Mouse (Mus musculus) midbrain, embryonic 13.5 days (tissue): Measurements from ENCODE around the gene Rnf207. TPM values are rescaled to one million over a fixed set of nuclear protein-coding genes. Genes with fewer than 3 reads are reported as not detected.
A peak's percentile ranks its signal among the peaks of the same experiment; 100 is the strongest.

ENCODE experiments used
- ATAC-seq: fragments of 200-750 bp; cut with Nextera tagmentation; 2 replicates; pipeline ENCODE4 v1.8.0; 2017; ENCODE audit warnings: mild to moderate bottlenecking, moderate TSS enrichment, moderate library complexity
- H3K27ac ChIP-seq: fragments of 300-500 bp; sonication (generic); 2 replicates; pipeline ENCODE4 v1.5.1; 2015; ENCODE audit warnings: inconsistent platforms, mild to moderate bottlenecking, moderate library complexity
- H3K27me3 ChIP-seq: fragments of 300-500 bp; sonication (generic); 2 replicates; pipeline ENCODE4 v1.6.1; 2015; ENCODE audit warnings: mild to moderate bottlenecking, inconsistent platforms
- H3K36me3 ChIP-seq: fragments of 300-500 bp; sonication (generic); 2 replicates; pipeline ENCODE4 v1.6.1; 2015; ENCODE audit warnings: mild to moderate bottlenecking, inconsistent platforms
- H3K4me1 ChIP-seq: fragments of 300-500 bp; sonication (generic); replicated peaks from 2 replicates; pipeline ENCODE4 v1.6.1; 2015; ENCODE audit warnings: inconsistent platforms
- H3K4me2 ChIP-seq: fragments of 300-500 bp; sonication (generic); replicated peaks from 2 replicates; pipeline ENCODE4 v1.6.1; 2015; ENCODE audit warnings: moderate library complexity, mild to moderate bottlenecking, inconsistent platforms
- H3K4me3 ChIP-seq: fragments of 300-500 bp; sonication (generic); replicated peaks from 2 replicates; pipeline ENCODE4 v1.5.1; 2015; ENCODE audit warnings: mild to moderate bottlenecking, inconsistent platforms
- H3K9ac ChIP-seq: fragments of 300-500 bp; sonication (generic); replicated peaks from 2 replicates; pipeline ENCODE4 v1.6.1; 2015; ENCODE audit warnings: mild to moderate bottlenecking, inconsistent platforms
- H3K9me3 ChIP-seq: fragments of 300-500 bp; sonication (generic); 2 replicates; pipeline ENCODE4 v1.6.1; 2016; ENCODE audit warnings: mild to moderate bottlenecking, inconsistent platforms
- WGBS: fragments of 180-500 bp; shearing (Covaris S2); methylation state at CpG from one replicate; pipeline ENCODE4 v1.1.7; 2015; 5-methylcytosine and 5-hydroxymethylcytosine counted together
- polyA plus RNA-seq: library from polyadenylated mRNA; unstranded; fragments of >200 nt; fragmentation: Nextera tagmentation; extraction: Ambion mirVana; gene quantifications from 2 replicates; pipeline ENCODE4 v1.2.1, GENCODE M21; 2015

Rnf207 gene
- polyA plus RNA-seq, 1 experiment from 2014 or later: 4.7 TPM

- peak overlapping the region; percentile 19; the same call in 1 of the 2 replicates for H3K27ac ChIP-seq
- ATAC-seq: peak; percentile 68
- H3K27me3 ChIP-seq: peaks cover 97% of the 10 kb centered on the region
- H3K4me3 ChIP-seq: peak overlapping the region; percentile 33
- H3K9ac ChIP-seq: peak overlapping the region; percentile 62
- peak overlapping the region; percentile 60 for H3K4me2 ChIP-seq
- no peaks in the 10 kb centered on the region for H3K9me3 ChIP-seq
- H3K4me1 ChIP-seq: peaks cover 79% of the 10 kb centered on the region
- WGBS: under 1% methylated on average over 33 of the region's 39 CpGs
- no peaks in the 10 kb centered on the region for H3K36me3 ChIP-seq
These were observed 28.4 kb downstream of the Rnf207 start for GRCm38 (mm10) chr4:152290385-152290784.

- Histone ChIP-seq H3K9me3 (no peaks in the 10 kb centered on the region), H3K4me1 (peaks cover 72% of the 10 kb centered on the region), H3K4me3 (no peak overlapping the region), H3K27ac (no peak overlapping the region), H3K36me3 (no peaks in the 10 kb centered on the region), H3K4me2 (peak overlapping the region; percentile 57; the same call in 1 of the 2 replicates), H3K9ac (no peak overlapping the region), H3K27me3 (peaks cover 97% of the 10 kb centered on the region)
- ATAC-seq: no peak
- WGBS: 23% methylated on average over 18 of the region's 18 CpGs
These were observed 30.3 kb downstream of the Rnf207 start for GRCm38 (mm10) chr4:152288398-152288945.

- Histone ChIP-seq H3K36me3 (no peaks in the 10 kb centered on the region), H3K4me1 (peaks cover 71% of the 10 kb centered on the region), H3K27me3 (peaks cover 97% of the 10 kb centered on the region), H3K27ac (no peak overlapping the region), H3K4me3 (no peak overlapping the region), H3K9me3 (no peaks in the 10 kb centered on the region), H3K4me2 (peak overlapping the region; percentile 57), H3K9ac (no peak overlapping the region)
- 6% methylated on average over 19 of the region's 19 CpGs for WGBS
- ATAC-seq: no peak
These were observed 31.3 kb downstream of the Rnf207 start for GRCm38 (mm10) chr4:152287317-152288120.

DNA sequence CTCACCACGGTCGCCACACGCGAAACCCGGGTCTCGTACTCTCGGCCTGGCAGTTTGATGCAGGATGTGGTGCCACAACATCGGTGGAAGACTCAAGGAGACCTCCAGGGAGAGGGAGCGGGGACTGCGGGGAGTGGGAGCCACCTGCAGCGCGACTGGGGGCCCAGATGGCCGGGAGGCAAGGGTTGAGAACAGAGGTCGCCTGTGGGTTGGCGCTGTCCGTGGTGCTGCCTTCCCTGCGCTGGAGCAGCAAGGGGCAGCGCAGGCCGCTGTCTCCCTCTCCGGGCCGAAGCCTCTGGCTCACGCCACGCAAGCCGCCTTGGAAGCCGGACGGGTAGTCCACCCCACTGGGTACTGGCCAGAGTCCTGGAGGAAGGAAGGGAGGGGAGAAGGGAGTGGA, 31.9 kb downstream of the Rnf207 start:
- Histone ChIP-seq H3K4me2 (peak overlapping the region; percentile 57), H3K36me3 (no peaks in the 10 kb centered on the region), H3K4me1 (peaks cover 65% of the 10 kb centered on the region), H3K9me3 (no peaks in the 10 kb centered on the region), H3K9ac (peak overlapping the region; percentile 56; the same call in 1 of the 2 replicates), H3K27me3 (peaks cover 97% of the 10 kb centered on the region), H3K4me3 (peak overlapping the region; percentile 34; the same call in 1 of the 2 replicates), H3K27ac (no peak overlapping the region)
- 3% methylated on average over 26 of the region's 26 CpGs for WGBS
- no peak for ATAC-seq

DNA sequence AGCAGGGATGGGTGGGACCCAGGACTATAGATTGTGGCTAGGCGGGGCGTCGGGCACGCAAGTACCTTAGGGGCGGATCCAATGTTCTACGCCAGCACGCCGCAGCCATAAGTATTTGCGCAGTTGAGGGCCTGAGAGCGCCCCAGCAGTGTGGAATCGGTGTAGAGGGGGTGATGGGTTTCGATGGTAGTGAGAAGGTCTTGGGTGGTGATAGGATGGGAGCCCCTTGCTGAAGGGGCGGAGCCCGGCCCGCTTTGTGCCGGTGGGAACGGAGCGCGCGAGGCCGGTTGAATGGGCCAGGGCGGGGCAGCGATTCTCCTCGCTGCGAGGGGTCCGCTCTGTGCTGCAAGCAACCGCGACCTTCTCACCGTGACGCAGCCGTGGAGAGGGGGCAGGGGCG, 32.6 kb downstream of the Rnf207 start:
- Histone ChIP-seq H3K27me3 (peaks cover 97% of the 10 kb centered on the region), H3K9ac (peak overlapping the region; percentile 56), H3K9me3 (no peaks in the 10 kb centered on the region), H3K27ac (no peak overlapping the region), H3K4me1 (peaks cover 58% of the 10 kb centered on the region), H3K4me2 (peak overlapping the region; percentile 57), H3K4me3 (peak overlapping the region; percentile 34), H3K36me3 (no peaks in the 10 kb centered on the region)
- peak; percentile 11 for ATAC-seq
- 1% methylated on average over 31 of the region's 32 CpGs for WGBS

- H3K9me3 ChIP-seq: no peaks in the 10 kb centered on the region
- H3K4me3 ChIP-seq: no peak overlapping the region
- H3K4me2 ChIP-seq: no peak overlapping the region
- H3K9ac ChIP-seq: no peak overlapping the region
- no peak overlapping the region for H3K27ac ChIP-seq
- peaks cover 97% of the 10 kb centered on the region for H3K27me3 ChIP-seq
- no peak for ATAC-seq
- H3K36me3 ChIP-seq: no peaks in the 10 kb centered on the region
- 4% methylated on average over 10 of the region's 10 CpGs for WGBS
- H3K4me1 ChIP-seq: peaks cover 51% of the 10 kb centered on the region
These were observed 33.3 kb downstream of the Rnf207 start for GRCm38 (mm10) chr4:152285505-152285904.

GRCm38 (mm10) chr4:152283186-152283950, 35.4 kb downstream of the Rnf207 start:
- no peaks in the 10 kb centered on the region for H3K9me3 ChIP-seq
- H3K4me3 ChIP-seq: peak overlapping the region; percentile 36
- peak overlapping the region; percentile 56 for H3K4me2 ChIP-seq
- ATAC-seq: peak; percentile 81
- WGBS: 4% methylated on average over 67 of the region's 70 CpGs
- H3K36me3 ChIP-seq: no peaks in the 10 kb centered on the region
- peak overlapping the region; percentile 53 for H3K9ac ChIP-seq
- H3K27me3 ChIP-seq: peaks cover 100% of the 10 kb centered on the region
- H3K27ac ChIP-seq: no peak overlapping the region
- H3K4me1 ChIP-seq: peaks cover 38% of the 10 kb centered on the region

GRCm38 (mm10) chr4:152282721-152283120, 36.1 kb downstream of the Rnf207 start:
- Histone ChIP-seq H3K4me1 (peaks cover 32% of the 10 kb centered on the region), H3K4me3 (peak overlapping the region; percentile 36), H3K4me2 (peak overlapping the region; percentile 56), H3K27me3 (peaks cover 97% of the 10 kb centered on the region), H3K27ac (no peak overlapping the region), H3K9ac (peak overlapping the region; percentile 53), H3K9me3 (no peaks in the 10 kb centered on the region), H3K36me3 (no peaks in the 10 kb centered on the region)
- peak; percentile 9; the same call in 1 of the 2 replicates for ATAC-seq
- 19% methylated on average over 34 of the region's 34 CpGs for WGBS

DNA sequence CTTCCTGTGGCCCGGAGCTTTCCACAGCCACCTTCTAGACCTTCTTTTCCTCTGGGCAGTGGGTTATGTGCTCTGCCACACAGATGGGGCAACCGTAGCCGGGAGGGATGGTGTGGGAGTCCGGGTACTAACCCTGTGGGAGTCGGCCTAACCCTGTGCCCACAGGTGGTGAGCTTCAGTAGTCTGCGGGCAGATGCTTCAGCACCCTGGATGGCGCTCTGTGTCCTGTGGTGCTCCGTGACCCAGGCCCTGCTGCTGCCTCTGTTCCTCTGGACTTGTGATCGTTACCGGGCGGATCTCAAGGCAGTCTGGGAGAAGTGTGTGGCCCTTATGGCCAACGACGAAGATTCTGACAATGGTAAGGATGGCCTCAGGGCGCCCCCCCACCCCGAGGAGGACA, 37.2 kb downstream of the Rnf207 start:
- Histone ChIP-seq H3K27me3 (peaks cover 96% of the 10 kb centered on the region), H3K4me1 (peaks cover 21% of the 10 kb centered on the region), H3K4me2 (no peak overlapping the region), H3K9ac (no peak overlapping the region), H3K36me3 (no peaks in the 10 kb centered on the region), H3K27ac (no peak overlapping the region), H3K4me3 (no peak overlapping the region), H3K9me3 (no peaks in the 10 kb centered on the region)
- no peak for ATAC-seq
- 61% methylated on average over 15 of the region's 15 CpGs for WGBS

GRCm38 (mm10) chr4:152278986-152279385, 39.8 kb downstream of the Rnf207 start:
- H3K27ac ChIP-seq: no peak overlapping the region
- H3K36me3 ChIP-seq: no peaks in the 10 kb centered on the region
- no peak overlapping the region for H3K9ac ChIP-seq
- 93% methylated on average over 23 of the region's 23 CpGs for WGBS
- H3K9me3 ChIP-seq: no peaks in the 10 kb centered on the region
- H3K4me3 ChIP-seq: no peak overlapping the region
- H3K4me2 ChIP-seq: no peak overlapping the region
- ATAC-seq: no peak
- peaks cover 95% of the 10 kb centered on the region for H3K27me3 ChIP-seq
- H3K4me1 ChIP-seq: peaks cover 24% of the 10 kb centered on the region

- H3K9me3 ChIP-seq: no peaks in the 10 kb centered on the region
- H3K9ac ChIP-seq: no peak overlapping the region
- H3K27ac ChIP-seq: no peak overlapping the region
- H3K4me3 ChIP-seq: no peak overlapping the region
- no peaks in the 10 kb centered on the region for H3K36me3 ChIP-seq
- WGBS: 78% methylated on average over 2 of the region's 2 CpGs
- peaks cover 24% of the 10 kb centered on the region for H3K4me1 ChIP-seq
- no peak overlapping the region for H3K4me2 ChIP-seq
- ATAC-seq: no peak
- H3K27me3 ChIP-seq: peaks cover 92% of the 10 kb centered on the region
These were observed 40.9 kb downstream of the Rnf207 start for GRCm38 (mm10) chr4:152277916-152278315.
